Mouse (Mus musculus): ENCODE results near the gene Ddb1.

Ddb1 gene

DNA sequence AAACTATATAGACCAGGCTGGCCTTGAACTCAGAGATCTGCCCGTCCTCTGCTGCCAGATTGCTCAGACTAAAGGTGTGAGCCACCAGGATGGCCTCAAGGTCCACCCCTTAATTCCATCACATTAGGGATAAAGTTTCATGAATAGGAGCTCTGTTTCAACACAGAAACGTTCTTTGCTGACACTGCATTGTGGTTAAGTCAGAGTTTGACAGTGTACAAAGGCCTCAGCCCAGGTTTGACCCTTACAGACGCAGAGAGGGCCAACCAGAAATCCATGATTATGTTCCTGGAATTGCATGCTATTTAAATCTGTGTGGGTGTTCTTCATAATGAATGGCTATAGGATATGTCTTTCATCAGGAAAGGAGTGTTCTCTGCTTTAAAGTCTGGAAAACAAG lies 14.8 kb upstream of the Ddb1 start:
- in situ Hi-C loops (cut with MboI, MseI): no loop called here

DNA sequence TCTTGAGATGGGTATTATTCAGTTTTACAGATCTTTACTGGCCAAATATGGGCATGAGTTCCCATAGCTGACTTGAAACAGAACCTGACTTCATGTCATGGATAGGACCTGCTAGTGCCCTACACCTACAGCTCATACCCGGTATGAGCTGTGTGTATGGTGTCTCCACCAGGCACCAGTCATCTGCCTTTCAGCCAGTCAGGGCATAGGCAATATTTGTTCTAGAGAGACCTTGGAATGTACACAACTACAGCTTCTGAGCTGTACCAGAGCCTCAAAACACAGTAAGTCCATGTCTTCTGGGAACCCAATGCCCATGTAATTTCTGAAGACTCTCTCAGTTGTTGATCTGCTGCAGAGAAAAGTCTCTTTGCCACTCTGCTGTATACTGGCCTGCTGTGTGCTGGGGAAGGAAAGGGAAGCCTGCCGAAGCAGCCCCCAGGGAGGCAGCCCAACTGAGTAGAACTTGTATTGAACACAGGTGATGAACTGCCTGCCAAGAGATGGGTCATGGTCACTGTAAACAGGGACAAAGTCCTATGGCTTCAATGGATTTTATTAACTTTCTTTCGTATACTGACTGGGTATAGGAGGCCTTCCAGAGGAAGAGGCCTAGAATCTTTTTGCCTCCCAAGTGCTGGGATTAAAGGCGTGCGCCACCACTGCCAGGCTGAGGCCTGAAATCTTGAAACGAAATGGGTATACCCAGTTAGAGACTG lies 13.3 kb upstream of the Ddb1 start:
- in situ Hi-C loops (cut with MboI, MseI): no loop called here

DNA sequence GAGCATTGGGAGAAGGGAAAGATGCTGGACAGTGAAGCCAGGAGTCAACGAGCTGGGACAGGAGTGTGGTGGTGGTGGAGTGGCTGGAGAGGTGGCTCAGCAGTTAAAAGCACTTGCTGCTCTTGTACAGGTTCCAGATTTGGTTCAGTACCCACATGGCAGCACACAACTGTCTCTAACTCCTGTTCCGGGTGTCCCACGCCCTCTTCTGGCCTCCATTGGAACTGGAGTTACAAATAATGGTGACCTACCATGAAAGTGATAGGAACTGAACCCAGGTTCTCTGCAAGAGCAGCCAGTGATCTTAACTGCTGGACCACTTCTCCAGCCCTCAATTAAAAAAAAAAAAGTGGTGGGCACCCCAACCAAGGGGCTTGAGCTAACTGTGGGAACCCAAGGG lies 6.9 kb upstream of the Ddb1 start:
- in situ Hi-C loops (cut with MboI, MseI): no loop called here

DNA sequence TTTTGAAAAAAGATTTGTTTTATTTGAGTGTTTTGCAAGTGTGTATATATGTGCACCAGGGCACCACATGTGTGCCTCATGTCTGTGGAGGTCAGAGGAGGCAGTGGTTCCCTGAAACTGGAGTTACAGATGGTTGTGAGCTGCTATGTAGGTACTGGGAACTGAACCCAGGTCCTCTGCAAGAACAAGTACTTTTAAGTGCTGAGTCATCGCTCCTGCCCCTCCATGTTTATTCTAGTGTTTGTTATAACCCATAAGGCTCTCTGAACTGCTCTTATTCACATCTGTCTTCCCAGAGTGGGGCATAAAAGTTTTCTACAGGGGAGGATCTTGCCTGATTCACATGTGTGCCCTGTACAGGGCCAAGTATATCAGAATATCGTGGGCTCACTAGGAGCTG lies 5.5 kb upstream of the Ddb1 start:
- in situ Hi-C loops (cut with MboI, MseI): loop anchor here (5.0 to 25.0 kb wide), 2 partner anchors 47 to 1338 kb away; no protein-coding TSS in a partner anchor

DNA sequence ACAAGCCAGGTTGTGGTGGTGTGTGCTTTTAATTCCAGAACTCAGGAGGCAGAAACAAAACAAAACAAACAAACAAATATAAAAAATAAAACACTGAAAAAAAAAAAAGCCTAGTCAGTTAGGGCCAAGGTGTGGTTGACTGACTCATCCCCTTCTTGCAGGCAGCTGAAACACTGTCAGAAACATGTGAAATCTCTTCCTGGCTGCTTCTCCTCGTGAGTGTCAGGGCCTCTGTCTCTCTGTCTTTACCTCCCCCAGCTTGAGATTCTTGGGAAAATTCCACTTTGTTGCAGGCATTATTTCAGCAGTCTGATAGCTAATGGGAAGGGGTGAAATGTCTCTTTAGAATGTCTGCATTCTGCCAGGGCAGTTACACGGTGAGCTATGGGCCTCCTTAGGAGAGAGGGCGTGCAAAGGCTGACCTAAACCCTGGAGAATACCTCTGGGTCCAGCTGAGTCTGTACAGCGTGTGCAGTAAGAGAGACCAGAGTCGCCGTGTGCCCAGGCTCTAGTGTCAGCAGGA lies 2.8 kb upstream of the Ddb1 start:
- in situ Hi-C loops (cut with MboI, MseI): loop anchor here (5.0 to 25.0 kb wide), 2 partner anchors 50 to 1335 kb away; no protein-coding TSS in a partner anchor

DNA sequence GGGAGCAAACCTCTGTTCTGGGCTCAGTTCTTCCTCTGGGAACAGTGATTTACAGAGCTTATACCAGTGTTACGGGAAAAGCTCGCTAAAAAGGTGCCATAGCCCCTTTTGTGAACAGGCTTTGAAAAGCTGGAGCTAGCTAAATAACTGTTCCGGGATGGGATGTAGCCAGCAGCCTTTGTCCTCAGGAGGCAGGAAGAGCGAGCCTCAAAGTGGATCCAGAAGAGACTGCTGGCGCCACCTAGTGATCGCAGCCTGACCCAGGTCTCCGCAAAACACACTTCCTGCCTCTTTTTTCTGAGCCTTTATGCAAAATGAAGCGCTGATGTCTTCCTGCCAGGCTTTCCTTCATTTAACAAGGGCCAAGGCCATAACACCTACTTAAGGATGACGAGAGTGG lies 2.3 kb upstream of the Ddb1 start:
- in situ Hi-C loops (cut with MboI, MseI): loop anchor here (5.0 to 25.0 kb wide), 2 partner anchors 50 to 1335 kb away; no protein-coding TSS in a partner anchor

DNA sequence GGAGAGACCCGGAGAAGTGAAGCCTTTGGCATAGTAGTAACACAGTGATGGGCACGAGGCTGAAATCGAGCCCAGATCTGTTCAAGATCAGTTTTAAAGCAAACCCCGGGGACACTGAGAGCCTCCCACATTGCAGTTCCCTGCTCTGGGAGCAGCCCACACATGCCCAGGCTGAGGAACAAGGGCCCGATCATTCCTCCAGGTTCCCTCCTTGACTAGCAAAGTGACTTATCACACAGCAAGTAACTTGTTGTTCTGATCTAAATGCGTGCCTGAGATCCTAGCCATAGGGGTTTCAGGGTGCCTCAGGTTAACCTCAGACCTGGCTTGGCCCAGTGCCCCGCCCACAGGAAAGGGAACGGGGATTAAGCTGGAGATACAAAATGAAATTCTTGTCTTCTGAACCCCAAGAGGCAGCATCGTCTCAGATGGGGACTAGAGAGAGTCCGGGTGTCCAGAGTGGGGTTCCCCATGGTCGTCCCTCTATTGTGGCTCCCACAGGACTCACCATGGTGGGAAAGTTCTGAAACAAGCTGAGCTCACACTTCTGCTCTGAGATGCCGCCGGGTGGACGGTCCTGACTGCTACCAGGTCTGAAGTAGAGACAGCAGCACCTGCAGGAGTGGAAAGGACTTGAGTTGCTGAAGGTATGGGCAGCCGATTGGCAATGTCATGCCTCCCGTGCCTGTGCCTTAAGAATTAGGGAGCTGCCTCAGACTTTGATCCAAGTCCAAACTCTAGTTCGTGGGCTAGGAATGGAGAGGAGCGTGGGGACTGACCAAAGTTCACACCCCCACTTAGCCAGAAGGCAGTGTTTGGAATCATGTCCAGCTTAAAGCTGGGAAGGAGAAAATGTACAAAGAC lies 1.2 kb upstream of the Ddb1 start:
- in situ Hi-C loops (cut with MboI, MseI): loop anchor here (5.0 to 25.0 kb wide), 2 partner anchors 52 to 1333 kb away; no protein-coding TSS in a partner anchor

DNA sequence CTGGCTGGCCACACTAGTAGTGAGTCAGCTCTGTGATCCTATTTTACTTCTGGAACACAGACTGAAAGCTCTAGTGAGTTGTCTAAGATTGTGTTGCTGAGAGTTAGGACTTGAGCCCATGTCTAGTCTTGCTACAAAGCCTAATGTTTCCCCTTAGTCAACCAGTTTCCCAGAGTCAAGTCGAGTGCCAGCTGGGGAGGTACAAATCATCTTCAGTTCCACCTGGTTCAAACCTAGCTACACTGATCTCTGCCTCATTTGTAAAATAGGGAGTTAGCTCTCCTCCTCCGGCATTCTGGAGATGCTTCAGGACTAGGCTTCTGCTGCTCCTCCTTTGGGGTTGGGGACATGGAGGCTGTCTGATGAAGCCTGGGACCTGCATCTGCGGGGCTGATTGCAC lies 593 bp upstream of the Ddb1 start:
- in situ Hi-C loops (cut with MboI, MseI): loop anchor here (5.0 to 25.0 kb wide), 2 partner anchors 52 to 1333 kb away; no protein-coding TSS in a partner anchor

DNA sequence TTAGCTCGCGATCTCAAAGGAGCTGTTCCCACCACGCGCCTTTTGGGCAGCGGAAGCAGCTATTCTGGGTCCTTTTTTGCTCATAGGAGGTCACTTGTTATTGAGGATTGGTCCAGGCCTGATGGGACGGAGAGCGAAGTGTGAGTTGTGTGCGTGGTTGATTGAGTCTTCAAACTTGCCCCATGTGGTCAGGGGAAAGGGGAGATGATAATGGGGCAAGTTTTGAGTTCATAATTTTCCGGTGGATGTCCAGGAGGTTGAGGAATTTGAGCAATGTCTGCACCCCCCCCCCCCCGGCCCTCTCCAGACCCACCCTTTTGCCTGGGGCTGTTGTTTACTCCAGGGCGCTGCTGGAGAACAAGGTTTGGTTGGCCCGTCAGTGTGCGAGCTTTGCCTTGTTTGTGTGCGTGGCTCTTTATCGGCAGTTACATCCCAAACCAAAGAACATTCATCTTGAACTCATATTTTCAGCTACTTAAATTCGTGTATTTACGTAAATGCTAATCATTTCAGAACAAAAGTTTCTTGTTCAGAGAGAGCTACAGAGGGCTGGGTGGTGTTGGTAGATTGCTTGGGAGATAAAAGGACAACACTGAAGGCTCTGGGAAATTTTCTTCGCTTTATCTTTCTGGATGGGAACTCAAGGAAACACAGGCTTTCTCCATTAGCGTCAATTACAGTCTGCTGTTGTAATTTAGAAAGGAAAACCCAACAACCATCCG lies 935 bp downstream of the Ddb1 start:
- in situ Hi-C loops (cut with MboI, MseI): loop anchor here (25.0 kb wide), 1 partner anchor 1331 kb away; no protein-coding TSS in a partner anchor

DNA sequence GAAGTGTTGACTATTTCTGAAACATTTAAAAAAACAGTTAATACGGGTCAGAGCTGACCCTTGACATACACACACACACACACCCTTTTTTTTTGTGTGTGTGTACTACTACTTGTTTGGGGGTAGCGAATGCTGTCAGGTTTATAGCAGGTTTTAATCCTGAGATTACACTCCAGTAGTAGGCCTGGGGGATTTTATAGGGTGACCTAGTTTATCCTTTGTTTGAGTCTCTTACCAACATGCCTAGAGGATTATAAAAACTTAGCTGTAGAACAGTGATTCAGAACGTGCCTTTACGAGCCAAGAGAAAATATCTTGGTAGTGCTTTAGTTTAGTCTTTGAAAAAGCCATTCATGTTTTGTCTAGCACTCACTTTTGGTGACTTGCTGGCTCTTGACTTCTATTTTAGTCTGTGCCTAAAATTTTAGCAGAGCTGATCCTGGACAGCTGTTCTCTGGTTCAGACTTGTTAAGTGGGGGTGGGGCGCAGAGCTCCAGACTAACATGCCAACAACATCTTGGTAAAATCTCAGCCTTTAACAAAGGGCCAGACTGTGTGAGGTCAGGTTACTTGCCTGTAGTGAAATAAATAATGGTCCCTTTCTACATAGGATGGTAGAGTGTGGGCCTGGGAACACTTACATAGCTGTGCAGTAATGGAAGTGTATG lies 3.6 kb downstream of the Ddb1 start:
- in situ Hi-C loops (cut with MboI, MseI): loop anchor here (25.0 kb wide), 1 partner anchor 1329 kb away; no protein-coding TSS in a partner anchor

DNA sequence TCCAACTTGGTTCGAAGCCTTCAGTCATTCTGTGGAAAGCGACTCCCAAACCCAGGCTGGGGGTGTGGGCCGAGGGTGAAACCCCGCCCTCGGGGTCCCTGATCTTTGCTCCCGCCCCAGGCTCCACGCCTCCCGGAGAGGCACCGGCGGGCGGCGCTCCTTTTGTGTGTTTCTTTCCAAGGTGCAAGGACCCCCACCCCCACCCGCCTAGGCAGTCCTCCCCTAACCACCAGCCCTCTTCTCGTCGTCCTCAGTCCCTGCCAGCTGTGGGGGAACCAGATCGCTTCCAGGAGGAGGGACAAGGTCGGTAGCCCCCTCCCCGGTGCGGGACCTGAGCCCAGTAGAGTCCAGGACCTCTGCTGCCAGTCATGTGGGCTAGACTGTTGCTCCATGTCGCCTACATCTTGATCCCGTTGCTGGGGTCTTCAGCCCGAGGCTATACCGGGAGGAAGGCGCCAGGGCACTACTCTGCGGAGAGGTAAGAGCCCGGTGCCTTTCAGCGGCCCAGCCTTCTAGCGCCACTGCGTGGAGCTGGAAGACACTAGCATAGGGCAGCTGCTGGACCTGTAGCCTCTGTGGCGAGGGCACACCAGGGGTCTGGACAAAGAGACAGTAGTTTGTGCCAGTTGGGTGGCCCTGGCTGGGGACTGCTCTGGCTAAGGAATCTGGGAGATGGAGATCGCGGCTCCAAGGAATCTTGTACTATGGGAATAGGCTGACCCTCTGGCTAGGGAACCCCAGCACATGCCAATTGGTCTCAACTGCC lies 29.2 kb downstream of the Ddb1 start, which contains the start of gene Vwce:
Vwce (plus strand) TSS at position 108 of the 766 bp plus-strand sequence.
- in situ Hi-C loops (cut with MboI, MseI): no loop called here

DNA sequence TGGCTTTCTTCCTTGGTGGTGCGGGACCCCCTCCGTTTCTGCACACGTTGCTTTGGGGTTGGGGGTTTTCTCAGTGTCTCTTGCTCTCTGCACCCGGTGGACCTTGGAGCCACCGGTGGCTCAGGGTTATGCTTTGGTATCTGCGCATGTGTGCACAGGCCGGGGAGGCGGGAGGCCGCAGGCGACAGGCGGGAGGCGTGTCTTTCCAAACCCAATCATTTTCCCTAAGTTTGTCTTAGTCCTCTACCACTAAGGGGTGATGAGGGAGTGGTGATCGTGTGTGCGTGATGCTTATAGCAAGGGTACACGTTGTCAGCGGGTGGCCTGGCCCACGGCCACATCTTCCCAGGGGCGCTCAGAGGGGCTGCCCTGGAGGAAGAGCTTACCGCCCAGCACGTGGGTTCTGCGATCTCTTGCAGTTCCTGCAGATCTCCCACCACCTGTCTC lies 29.8 kb downstream of the Ddb1 start:
- in situ Hi-C loops (cut with MboI, MseI): no loop called here

DNA sequence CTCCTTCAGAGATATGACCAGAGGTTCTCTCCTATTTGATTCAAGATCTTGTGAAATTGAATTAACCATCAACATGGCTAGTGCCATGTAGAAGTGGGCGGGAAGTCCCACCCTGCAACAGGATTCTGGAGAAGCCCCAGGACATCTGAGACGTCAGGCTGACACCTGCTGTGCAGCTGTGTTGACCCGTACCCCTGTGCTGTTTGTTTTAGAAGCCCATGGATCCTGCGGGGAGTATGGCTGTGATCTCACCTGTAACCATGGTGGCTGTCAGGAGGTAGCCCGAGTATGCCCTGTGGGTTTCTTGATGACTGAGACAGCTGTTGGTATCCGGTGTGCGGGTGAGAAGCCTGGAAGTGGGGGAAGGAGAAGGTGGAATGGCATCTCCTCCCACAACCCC lies 32.7 kb downstream of the Ddb1 start:
- in situ Hi-C loops (cut with MboI, MseI): no loop called here

DNA sequence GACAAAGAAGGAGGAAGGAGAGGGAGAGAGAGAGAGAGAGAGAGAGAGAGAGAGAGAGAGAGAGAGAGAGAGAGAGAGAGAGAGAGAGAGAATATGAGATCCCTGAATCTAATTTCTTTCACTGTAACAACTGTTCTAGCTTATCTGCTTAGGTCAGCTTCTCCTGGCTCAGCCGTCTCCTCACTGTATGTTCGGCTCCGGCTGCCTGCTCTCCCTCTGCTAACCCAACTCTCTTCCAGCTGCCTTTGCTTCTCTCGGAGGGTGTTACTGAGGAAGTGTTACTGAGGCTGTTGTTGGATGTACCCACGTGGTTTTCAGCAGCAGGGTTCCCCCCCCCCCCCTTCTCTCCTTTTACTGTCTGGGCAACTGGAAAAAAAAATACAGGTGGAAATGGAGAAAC lies 35.0 kb downstream of the Ddb1 start:
- in situ Hi-C loops (cut with MboI, MseI): no loop called here

DNA sequence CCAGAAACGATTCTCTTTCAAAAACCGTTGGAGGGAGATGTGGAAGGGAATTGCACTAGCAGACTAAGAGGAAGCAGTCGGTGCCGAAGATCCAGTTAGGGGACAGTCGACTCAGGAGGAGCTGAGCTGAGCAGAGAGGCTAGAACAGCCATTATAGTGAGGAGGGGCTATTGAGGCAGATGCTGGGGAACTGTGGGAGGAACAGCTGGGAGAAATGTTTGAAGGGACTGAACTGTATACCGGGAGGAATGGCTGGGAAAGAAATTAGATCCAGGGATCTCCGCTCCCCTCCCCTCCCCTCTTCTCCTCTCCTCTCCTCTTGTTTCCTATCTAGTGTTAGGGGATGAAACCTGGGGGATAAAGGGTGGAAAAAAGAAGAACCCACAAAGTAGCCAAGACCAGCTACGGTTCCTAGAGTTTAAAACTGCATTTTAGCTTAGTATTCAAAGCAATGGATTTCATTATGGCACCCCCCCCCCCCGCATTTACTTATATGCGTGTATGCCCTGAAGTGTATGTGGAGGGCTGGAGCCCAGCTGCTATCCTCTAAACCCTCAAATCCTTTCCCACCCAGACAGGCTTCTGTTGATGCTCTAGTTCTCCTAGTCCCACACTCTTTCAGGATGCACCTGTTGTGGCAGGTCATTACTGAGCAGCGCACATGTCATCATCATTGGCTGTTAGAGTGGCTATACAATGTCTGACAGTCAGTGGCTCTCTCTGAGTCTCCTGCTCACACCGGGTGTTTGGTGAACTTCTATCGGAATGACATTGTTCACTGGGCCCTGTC lies 35.7 kb downstream of the Ddb1 start:
- in situ Hi-C loops (cut with MboI, MseI): no loop called here

DNA sequence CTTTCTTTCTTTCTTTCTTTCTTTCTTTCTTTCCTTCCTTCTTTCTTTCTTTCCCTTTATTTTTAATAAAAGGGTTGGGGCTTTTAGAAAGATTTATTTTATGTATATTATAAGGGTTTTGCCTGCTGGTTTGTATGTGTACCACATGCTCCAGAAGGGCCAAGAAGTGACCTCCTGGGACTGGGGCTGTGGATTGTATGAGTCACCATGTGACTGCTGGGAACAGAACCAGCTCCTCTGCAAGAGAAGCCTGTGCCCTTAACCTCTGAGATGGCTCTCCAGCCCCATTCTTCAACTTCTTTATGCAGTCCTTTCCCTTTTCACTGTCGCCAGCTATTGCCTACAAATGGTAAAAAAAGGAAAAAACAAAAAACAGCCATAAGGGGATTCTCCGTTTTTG lies 40.5 kb downstream of the Ddb1 start:
- in situ Hi-C loops (cut with MboI, MseI): no loop called here

DNA sequence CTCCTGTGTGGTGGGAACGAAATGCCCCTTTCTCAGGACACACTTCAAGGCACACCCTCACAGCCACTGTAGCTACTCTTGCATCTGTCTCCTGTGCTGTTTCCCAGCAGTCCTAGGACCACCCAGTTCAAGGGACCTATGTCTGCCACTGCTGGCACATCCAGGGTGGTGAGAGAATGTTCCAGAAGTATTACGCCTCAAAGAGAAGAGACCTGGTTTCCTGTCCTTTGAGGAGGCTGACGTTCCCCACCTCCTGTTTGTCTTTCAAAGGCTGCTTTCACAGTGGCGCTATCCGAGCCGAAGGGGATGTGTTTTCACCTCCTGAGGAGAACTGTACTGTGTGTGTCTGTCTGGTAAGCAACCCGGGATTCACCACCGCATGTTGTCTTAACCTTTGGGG lies 43.0 kb downstream of the Ddb1 start:
- in situ Hi-C loops (cut with MboI, MseI): no loop called here

DNA sequence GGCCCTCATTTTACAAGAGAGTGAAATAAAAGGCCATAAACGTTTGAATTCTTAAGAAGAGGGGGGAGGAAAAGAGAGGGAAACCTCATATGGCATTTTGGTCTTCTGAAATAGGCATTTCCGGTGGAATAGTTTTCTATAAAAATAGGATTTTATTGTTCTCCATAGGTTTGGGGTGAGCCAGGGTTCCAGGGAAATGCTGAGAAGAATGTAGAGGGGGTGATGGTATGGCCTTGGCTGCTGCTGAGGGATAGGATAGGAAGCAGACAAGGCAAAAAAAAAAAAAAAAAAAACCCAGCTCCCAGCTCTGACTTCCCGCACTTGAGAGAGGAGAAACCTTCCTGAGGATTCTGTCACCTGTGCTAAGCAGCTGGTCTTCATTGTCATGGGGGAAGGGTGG lies 50.9 kb downstream of the Ddb1 start:
- in situ Hi-C loops (cut with MboI, MseI): loop anchor here (10.0 to 25.0 kb wide), 2 partner anchors 1006 to 1179 kb away; partner anchors contain the start of genes Olfr1417 and Oosp2

DNA sequence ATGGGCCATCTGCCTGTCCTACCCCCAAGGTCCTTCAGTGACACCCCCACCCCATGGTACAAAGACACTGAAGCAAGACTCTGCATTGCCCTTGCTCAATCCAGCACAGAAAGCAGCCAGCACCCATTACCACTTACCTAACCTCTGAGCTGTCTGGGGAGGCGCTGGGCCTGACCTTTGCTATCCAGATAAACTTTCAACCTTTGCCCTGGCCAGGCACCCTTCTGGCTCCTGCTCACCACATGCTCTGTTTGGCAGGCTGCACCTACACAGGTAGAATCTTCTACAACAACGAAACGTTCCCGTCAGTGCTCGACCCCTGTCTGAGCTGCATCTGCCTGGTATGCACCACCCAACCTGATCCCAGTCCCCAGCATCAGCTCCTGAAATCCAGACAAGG lies 52.6 kb downstream of the Ddb1 start:
- in situ Hi-C loops (cut with MboI, MseI): loop anchor here (10.0 to 25.0 kb wide), 2 partner anchors 1005 to 1177 kb away; partner anchors contain the start of genes Olfr1417 and Oosp2
